Mouse (Mus musculus): ENCODE measurements at regions not wholly inside any gene's neighbourhood (a gene's known extent, or its start where the extent isn't known, plus 50 kb on each side); places are given as distances from the start of the nearest gene placed in this dataset.

DNA sequence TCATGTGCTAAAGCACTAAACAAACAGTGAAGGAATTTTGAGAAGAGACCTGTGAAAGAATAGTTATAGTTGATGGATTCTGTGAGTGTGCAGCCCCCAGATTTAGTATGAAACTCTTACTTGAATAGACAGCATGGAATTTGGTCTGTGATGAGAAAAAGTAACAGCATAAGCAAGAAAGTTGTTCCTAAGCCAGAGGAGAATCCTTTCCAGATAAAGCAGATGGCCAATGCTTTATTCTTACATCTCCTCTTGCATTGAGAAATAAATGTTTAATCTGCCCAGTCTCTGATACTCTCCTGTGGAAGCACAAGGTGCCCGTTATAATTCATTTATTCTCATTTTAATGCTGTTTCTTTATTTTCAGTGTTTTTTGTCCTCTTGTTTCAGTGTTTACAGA lies 263.5 kb downstream of the Tecrl start:
- DNase-seq: no peak

DNA sequence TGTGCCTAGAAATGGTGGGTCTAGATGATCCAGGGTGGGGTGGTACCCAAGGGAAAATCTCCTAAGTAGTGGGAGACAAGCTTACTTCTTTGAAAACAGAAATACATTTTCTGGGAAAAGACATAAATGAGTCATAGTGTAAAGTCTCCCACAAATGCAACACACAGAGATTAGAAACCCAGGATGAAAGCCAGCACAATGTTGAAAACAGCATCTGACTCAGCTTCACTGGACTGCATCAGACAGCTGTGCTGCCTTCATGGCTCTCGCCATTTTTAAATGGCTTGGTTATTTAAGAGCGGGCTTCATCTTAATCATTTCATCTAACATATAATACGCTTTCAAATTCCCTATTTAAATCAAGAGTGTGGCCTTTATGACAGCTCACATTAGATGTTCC lies 300.2 kb downstream of the Tecrl start:
- DNase-seq: peak; percentile 67

DNA sequence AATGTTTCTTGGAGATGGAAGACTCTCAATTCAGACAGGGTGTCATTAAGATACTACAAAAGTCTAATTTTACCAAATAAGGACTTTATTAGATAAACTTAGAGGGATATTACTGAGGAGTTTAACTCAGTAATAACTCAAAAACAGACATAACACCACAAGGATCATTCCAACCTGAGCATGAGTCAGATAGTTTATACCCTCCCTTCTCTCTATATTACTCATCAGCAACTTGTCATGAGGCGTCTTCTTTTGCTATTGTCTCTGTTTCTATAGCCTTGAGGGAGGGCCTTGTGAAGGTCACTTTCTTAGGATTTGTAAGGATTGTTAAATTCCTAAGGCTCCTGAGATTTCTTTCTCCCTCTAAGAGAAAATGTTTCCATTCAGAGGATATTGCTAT lies 307.8 kb downstream of the Tecrl start:
- DNase-seq: no peak

DNA sequence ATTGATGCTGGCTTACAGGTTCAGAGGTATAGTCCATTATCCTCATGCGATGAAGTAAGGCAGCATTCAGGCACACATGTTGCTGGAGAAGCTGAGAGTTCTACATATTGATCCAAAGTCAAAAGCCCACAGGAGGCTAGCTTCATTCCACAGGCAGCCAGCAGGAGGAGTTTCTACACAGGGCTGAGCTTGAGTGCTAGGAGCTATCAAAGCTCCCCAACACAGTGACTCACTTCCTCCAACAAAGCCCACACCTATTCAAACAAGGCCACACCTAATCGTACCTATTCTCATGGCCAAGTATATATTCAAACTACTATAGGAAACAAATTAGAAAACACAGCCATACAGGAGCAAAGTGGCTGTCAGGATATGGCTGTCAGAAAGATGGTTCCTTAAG lies 325.3 kb downstream of the Tecrl start:
- DNase-seq: no peak

DNA sequence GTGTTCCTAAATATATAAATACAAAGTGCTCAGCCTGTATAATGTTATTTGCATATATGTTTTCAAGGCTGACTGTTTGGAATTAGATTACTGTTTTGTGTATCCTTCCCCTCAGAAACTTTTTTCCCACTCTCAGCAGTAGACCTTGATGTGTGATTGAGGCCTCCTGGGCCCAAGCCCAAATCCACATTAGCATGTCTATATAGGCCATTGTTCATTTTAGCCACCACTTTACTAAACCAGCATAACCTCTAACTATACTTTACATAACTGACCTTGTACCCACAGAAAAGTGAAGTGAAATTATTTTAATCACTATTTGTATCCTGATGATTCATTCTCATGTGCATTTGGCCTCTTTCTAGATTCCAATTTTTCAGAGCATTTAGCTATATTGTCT lies 349.0 kb downstream of the Tecrl start:
- DNase-seq: no peak

DNA sequence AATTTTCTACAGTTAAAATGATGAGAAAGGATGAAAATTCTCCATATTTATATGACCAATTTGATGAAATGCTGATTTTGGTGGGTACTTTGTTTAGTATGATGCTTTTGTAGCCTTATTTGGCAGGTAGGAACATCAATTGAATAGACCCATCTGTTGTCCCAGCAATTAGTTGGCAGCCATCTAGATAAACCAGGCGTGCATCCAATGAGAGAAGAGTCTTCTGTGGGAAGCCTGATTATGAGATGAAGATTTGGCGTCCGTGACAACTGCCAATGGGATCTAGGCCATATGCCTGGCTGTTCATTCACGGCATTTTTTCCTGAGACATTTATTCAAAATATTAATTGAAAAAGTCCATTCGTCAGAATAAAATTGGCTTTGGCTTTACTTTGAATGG lies 365.9 kb downstream of the Tecrl start:
- peak; percentile 9 for DNase-seq

DNA sequence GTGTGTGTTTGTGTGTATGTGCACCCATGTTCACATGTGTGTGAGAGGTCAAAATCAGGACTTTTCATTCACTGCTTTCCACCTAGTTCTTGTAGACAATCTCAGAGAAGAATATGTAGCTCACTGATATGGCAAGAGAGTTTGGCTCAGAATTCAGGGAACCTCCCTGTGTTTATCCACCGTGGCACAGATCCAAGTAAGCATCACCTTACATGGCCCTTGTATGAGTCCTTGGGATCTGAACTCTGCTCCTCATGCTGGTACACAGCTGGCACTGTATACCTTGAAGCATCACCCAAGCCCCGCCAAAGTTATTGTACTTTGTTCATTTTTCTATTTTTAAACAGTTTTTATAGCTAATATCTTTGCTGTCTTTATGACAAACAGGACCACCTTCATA lies 385.7 kb downstream of the Tecrl start:
- no peak for DNase-seq

DNA sequence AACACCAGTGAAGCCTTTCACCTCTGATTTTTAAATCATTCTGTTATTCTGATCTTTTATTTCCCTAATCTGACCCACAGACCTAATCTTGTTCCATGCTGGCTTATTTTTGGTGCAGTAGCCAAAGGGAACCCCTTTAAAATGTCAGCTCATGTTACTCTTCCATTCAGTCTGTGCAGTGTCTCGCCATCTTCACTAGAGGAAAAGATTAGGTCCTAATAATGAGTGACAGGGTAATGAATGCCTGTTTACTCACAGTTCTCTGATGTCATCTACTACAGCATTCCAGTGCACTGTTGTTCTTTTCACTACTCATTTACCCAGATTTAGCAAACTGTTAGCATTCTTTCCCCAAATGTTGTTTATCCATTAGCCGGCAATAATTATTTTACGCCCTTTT lies 388.2 kb downstream of the Tecrl start:
- no peak for DNase-seq

DNA sequence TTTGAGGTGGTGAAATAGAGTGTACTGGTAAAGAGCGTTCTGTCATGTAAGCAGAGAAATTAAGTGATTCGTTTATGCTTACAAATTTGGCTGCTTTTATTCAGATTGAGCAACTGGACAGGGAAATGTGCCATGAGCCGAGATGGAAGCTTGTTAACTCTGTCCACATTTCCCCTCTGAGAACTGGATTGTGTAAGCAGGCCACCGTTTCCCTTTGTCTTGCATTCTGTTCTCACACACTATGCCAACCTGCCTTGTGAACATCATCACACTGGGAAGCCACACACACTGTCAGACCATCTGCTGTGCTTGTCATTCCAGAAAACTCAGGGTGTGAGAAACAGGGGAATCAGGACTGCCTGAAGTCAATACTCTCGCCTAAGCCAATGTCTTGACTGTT lies 388.8 kb downstream of the Tecrl start:
- peak; percentile 35 for DNase-seq

DNA sequence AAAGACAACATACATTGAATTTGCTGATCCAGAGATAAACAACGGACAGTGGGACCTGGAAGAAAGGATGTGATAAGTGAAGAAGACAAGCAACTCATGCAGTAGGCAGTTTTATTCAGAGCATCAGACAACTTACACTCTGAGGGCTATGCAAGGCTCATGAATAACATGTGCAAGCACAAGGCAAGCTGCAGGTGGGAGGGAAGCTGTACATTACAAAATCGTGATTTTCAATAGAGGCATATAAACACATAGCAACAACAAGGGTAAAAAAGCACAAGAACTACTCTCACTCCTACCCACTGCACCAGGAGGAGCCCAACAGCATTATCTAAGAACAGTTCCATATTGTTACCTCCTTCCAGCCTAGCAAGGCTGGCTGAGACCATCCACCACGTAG lies 390.5 kb downstream of the Tecrl start:
- peak; percentile 5 for DNase-seq

DNA sequence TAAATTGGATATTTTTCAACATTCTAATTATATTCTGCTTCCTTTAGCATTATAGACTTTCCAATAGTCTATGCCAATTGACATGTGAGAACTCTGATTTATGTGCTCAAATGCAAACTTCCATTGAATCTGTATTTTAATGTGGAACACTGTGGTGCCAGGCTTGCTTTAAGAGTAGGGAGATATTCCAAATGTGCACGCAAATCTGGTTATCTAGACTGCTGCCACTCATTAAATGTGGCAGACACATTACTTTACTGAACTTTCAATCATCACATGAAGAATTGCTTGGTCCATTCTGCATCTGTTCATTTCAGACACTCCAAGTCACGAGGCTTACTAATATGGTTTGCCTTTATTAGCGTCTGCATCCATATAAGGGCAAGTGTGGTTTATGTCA lies 399.0 kb downstream of the Tecrl start:
- no peak for DNase-seq

DNA sequence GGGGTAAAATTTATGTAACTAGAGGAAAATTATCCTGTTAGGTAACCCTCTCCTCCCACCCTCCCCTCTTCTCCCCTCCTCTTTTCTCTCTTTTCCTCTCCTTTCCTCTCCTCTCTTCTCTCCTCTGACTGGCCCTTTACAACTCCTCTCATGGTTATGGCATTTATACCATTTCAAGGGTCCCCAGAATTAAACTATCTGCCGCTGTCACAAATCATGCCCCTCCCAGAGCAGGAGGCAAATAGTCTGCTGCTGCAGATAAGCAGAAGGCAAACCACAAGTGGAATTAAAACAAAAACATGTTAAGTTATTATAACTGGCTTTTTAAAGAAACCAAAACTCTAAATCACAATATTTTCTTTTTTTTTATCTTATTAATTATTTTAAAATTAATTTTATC lies 407.9 kb downstream of the Tecrl start:
- no peak for DNase-seq

DNA sequence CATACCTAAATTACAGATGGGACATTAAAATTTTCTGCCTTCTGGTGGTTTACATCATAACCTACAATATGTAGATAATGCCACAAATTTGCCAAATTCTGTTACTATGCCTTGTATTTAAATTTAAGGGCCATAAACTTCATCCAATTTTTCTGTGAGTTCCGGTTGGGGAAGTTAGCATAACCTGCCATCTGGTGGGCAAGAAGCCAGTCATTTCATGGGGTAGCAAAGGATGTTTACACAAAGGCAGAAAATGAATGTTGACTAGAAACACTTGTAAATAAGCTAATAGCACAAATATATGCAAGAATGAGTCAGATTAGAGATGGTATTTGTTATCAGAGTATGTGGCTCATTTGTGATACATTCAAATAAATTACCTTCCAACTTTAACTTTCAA lies 415.2 kb downstream of the Tecrl start:
- DNase-seq: no peak

DNA sequence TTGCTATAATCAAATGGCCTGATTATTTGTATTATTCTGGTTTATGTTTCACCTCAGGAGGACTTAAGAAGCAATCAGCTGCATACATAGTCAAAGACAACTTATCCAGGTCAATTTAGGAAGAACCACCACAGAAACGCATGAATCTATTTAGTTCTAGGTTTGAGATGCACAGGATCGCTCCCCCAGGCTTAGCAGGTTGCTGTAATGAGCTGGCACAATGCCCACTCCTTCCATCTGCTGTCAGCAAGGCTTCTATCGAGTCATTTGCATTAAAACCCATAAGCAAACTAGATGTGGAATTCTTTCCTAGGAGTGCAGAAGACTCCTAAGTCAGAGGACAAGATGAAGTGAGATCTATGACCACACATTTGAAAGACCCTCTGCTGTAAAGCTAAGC lies 455.6 kb downstream of the Tecrl start:
- DNase-seq: peak; percentile 77

DNA sequence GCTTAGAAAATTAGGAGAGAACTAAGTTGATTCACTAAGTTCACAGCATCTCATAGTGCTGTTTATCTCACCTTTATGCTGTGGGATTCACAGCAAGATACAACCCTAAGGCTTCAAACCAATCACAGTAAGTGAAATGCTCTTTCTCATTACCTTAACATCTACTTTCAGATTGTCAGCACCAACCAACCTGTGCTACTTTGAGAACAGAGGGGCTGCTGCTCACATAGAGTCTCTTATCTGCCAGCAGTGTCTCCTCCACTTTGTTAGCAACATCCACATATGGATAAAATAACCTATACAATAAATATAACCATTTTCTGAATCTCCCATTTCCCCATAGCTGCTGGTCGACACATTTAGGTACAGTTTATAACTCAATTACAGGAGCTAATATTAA lies 456.1 kb downstream of the Tecrl start:
- DNase-seq: peak; percentile 2

DNA sequence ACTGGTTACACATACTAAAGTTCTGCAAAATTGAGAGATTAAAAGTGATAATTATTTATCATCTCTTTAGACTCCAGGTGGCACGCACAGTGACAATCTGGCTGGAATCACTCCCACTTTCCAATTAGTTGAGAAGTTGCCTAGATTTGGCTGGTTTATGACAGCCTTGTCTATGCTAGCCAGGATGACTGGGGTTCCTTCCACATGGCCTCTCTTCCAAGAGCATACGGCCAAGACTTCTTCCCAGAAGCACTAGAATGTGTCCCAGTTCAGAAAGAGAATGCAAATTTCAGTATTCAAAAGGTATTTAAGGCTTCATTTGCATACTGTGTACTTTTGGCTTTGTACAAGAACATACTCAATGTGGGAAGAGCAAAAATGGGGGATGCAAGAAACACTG lies 456.6 kb downstream of the Tecrl start:
- DNase-seq: peak; percentile 42

DNA sequence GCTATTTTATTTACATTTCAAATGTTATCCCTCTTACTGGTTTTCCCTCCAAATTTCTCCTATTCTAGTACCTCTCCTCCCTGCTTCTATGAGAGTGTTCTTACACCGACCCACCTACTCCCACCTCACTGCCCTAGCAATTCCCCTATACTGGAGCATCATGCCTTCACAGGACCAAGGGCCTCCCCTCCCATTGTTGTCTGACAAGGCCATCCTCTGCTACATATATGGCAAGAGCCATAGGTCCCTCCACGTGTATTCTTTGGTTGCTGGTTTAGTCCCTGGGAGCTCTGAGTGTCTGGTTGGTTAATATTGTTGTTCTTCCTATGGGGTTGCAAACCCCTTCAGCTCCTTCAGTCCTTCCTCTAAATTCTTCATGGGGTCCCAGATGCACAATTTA lies 485.7 kb downstream of the Tecrl start:
- DNase-seq: no peak

DNA sequence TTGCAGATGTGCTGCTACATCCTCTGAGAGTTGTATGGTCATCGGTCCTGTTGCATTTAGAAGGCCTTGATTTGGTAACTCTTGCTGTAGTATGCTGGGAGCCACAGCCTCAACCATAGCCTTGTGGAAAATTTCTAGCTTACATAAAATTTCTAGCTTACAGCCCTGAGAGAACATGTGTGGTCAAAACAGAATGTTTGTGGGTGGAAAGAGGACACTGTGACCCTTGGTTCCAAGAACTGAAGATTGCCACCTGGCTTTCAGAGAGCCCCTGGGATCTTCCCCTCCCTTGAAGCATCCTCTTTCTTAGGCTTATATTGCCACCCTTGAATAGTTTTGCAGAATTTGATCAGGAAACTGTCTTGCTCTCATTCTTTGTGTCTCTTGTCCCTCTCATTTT lies 490.6 kb downstream of the Tecrl start:
- DNase-seq: no peak

DNA sequence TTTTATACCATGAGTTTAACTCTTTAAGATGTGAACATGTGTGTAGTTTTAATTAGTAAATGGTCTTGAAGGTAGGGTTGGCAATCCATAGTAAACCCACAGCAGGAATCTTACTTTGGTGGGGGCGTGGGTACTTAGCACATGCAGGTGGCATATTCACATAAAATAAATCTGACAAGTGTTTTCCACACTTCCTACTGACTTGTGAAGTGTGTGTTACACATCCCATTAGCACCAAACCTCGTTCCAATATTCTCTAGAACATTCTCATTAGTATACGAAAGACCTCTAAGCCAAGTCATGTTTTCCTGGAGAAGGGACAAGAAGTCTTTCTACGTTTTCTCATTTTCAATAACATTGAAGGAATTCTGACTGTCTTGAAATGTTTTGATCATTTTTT lies 529.7 kb downstream of the Tecrl start:
- DNase-seq: peak; percentile 2

DNA sequence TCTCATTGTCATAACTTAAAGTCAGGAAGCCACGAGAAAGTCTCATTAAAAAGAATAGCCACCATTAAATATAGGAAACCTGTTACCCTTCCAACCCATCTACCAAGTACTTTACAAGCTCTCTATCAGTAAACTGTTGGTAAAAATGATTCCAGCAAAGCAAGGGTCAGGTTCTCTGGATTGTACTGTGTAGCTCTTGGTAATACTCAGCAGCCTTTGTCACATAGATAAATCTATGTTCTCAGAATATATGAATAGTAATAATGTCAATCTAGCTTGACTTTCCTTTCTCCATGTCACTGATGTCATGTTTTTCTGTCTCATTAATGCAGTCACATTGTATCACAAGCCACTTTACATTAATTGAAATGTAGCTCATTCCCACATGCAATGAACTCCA lies 561.8 kb downstream of the Tecrl start:
- DNase-seq: no peak
